Mouse (Mus musculus) thymus, adult 2 months (tissue): ENCODE measurements at regions not wholly inside any gene's neighbourhood (a gene's known extent, or its start where the extent isn't known, plus 50 kb on each side); places are given as distances from the start of the nearest gene placed in this dataset.

Experiments used
- DNase-seq: peaks from one replicate; pipeline ENCODE4 v3.0.0; 2021
- H3K27ac ChIP-seq: fragments of 200-500 bp; 2 replicates; pipeline ENCODE4 v1.5.1; 2012; ENCODE audit warnings: low read length, control low read depth; ENCODE audit not compliant: control insufficient read depth, insufficient read depth
- H3K27me3 ChIP-seq: fragments of 200-500 bp; 2 replicates; pipeline ENCODE4 v1.6.1; 2012; ENCODE audit warnings: mild to moderate bottlenecking, low read length, moderate library complexity, mixed read lengths; ENCODE audit not compliant: control insufficient read depth, insufficient read depth
- H3K36me3 ChIP-seq: fragments of 200-500 bp; 2 replicates; pipeline ENCODE4 v1.6.1; 2012; ENCODE audit warnings: mild to moderate bottlenecking, low read length, moderate library complexity; ENCODE audit not compliant: control insufficient read depth, insufficient read depth
- H3K4me1 ChIP-seq: fragments of 200-500 bp; replicated peaks from 2 replicates; pipeline ENCODE4 v1.6.1; 2012; ENCODE audit warnings: low read length; ENCODE audit not compliant: control insufficient read depth, insufficient read depth
- H3K4me3 ChIP-seq: fragments of 200-500 bp; 2 replicates; pipeline ENCODE4 v1.5.1; 2012; ENCODE audit warnings: mild to moderate bottlenecking, low read length, control low read depth, moderate library complexity; ENCODE audit not compliant: control insufficient read depth, insufficient read depth
- CTCF ChIP-seq: fragments of 200-500 bp; IDR thresholded peaks from 2 replicates; pipeline ENCODE4 v1.5.1; 2012; ENCODE audit warnings: mild to moderate bottlenecking, control low read depth, low read length, moderate library complexity, borderline replicate concordance; ENCODE audit not compliant: control insufficient read depth, poor library complexity, insufficient read depth; ENCODE audit errors: extremely low read depth
- POLR2A ChIP-seq: fragments of 200-500 bp; IDR thresholded peaks from 2 replicates; pipeline ENCODE4 v1.6.1; 2012; ENCODE audit warnings: mild to moderate bottlenecking, low read length, control low read depth, moderate library complexity; ENCODE audit not compliant: control insufficient read depth, poor library complexity, insufficient read depth; ENCODE audit errors: extremely low read depth
- WGBS: fragments of 180-500 bp; shearing (Covaris S2); methylation state at CpG from one replicate; pipeline ENCODE4 v1.1.7; 2018; 5-methylcytosine and 5-hydroxymethylcytosine counted together

DNA sequence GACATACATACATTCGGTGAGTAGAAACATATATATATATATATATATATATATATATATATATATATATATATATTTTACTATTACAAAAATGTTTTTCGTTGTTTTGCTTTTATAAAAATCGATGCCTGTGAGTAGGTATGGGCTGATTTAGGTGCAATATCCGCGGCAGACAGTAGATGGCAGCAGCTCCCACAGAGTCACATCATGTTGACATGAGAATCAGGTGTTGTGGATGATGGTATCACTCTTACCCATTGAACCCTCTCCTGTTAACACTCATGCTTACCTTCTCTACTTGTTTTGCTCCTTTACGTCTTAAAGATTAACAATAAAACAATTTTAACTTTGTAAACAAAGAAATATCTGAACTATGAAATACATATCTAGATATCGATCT is 72.0 kb upstream of the Gprin3 start:
- DNase-seq, result peak; percentile 69
- Histone ChIP-seq H3K4me3 (no peak overlapping the region), H3K4me1 (no peaks in the 10 kb centered on the region), H3K36me3 (no peaks in the 10 kb centered on the region), H3K27ac (no peak overlapping the region), H3K27me3 (no peaks in the 10 kb centered on the region)
- 21% methylated on average over 7 of the region's 7 CpGs for WGBS
- TF ChIP-seq POLR2A, result no peak

DNA sequence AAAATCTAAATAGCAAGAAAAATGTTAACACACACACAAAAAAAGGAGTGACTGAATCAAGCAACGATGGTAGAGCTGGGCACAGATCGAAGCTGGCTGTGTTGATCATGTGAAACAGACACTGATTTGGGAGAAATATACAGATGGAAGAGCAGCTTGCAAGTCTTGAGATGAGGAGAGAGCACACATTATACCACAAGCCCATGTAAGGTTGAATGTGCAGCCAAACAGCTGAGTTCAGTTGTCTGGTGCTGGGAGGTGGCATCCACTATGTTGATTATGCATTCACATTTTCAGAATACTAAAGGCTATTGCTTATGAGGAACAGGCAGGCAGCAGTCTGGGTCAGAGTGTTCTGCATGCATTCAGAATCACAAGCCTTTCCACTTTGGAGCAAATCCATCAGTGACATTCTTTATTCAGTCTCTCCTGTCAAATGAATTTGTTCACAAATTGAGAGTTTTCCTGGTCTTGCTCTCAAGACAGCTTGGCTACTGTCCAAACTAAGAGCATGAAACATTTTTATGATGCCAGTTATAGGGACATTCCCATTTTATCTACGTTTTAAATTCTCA is 63.0 kb upstream of the Gprin3 start:
- DNase-seq, result no peak
- Histone ChIP-seq H3K36me3 (no peaks in the 10 kb centered on the region), H3K4me3 (no peak overlapping the region), H3K27ac (no peak overlapping the region), H3K4me1 (no peaks in the 10 kb centered on the region), H3K27me3 (no peaks in the 10 kb centered on the region)
- WGBS, result 88% methylated on average over 3 of the region's 3 CpGs
- TF ChIP-seq CTCF (no peak), POLR2A (no peak)

DNA sequence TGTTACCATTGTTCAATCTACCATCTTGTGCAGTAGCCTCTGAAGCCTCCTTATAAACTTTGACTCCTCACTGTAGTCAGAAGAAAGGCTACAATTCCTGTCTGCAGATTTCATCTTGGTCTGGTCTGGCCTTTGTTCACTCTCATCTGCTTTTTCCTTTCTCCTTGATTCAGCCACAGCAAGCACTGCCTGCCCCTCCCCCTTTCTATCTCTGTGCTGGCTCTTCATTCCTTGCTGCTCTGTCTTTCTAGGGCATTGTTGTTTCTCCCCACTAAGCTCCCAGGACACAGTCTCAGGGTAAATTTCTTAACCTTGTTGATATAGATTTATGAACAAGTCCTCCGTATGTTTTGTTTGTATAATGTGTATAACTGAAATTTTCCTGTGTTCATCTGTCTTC is 62.3 kb upstream of the Gprin3 start:
- TF ChIP-seq CTCF, result no peak
- no peak for TF ChIP-seq POLR2A

DNA sequence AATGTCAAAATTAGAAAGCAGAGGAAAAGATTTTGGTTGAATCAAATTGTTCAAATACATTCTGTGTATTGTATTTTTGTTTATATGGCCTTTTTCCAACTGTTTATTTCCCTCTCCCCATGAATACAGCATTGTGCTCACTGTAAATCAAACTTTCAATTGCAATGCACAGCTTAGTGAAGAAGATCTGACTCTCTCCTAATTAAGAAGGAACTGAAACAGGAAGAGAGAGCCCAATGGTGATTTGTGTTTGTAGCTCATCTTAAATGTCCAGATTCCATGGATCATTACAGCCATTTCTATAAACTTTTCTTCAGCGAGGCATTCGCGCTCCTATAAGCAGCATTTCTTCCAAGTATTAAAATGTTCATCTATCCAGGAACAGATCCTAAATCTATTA is 57.9 kb upstream of the Gprin3 start:
- no peak for TF ChIP-seq POLR2A
- TF ChIP-seq CTCF, result no peak
- no peaks in the 10 kb centered on the region for H3K4me1 ChIP-seq
- WGBS, result 92% methylated on average over 3 of the region's 3 CpGs
- DNase-seq, result no peak
- no peaks in the 10 kb centered on the region for H3K27me3 ChIP-seq
- no peak overlapping the region for H3K27ac ChIP-seq
- no peak overlapping the region for H3K4me3 ChIP-seq
- no peaks in the 10 kb centered on the region for H3K36me3 ChIP-seq

More for the DNA sequence above, 62.3 kb upstream of the Gprin3 start:
- no peak overlapping the region for H3K4me3 ChIP-seq
- no peaks in the 10 kb centered on the region for H3K27me3 ChIP-seq
- no peak overlapping the region for H3K27ac ChIP-seq
- WGBS, result 91% methylated on average over 1 of the region's 1 CpGs
- DNase-seq, result no peak
- no peaks in the 10 kb centered on the region for H3K36me3 ChIP-seq
- H3K4me1 ChIP-seq, result no peaks in the 10 kb centered on the region

DNA sequence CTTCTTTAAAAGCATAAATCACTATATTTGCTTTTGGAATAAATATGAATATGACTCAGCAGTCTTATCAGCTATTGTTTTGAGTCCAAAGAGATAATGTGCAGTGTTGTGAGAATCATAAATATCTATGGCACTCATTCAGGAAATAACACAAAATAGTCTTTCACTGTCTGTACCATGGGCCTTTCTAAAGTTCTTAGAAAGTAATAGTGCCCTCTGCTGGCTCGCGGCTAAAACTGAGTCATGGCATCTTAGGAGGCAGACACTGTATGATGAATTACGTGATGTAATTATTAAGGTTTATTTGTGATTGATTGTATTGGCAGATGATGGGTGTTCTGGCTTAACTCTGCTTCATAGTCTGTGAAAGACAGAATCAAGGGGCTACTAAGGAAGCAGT is 57.5 kb upstream of the Gprin3 start:
- no peaks in the 10 kb centered on the region for H3K27me3 ChIP-seq
- no peaks in the 10 kb centered on the region for H3K36me3 ChIP-seq
- H3K4me3 ChIP-seq, result no peak overlapping the region
- peak; percentile 47 for DNase-seq
- H3K27ac ChIP-seq, result no peak overlapping the region
- TF ChIP-seq CTCF, result no peak
- TF ChIP-seq POLR2A, result no peak
- 9% methylated on average over 3 of the region's 3 CpGs for WGBS
- H3K4me1 ChIP-seq, result no peaks in the 10 kb centered on the region
